Mouse (Mus musculus): ENCODE measurements at regions not wholly inside any gene's neighbourhood (a gene's known extent, or its start where the extent isn't known, plus 50 kb on each side); places are given as distances from the start of the nearest gene placed in this dataset.

- no peak for TF ChIP-seq CTCF (conservative IDR thresholded peaks at IDR 0.05; ENCODE audit: low read length)
- TF ChIP-seq NANOG (IDR thresholded peaks at IDR 0.05; ENCODE audit: borderline replicate concordance, low read length): no peak
These were observed 133.4 kb upstream of the Ccdc122 start for GRCm38 (mm10) chr14:76902962-76903757.

All from E14TG2a.4 (cell line).